Mouse (Mus musculus) MEL (cell line): ENCODE measurements around the gene Exd2. TPM values are rescaled to one million over a fixed set of nuclear protein-coding genes. Genes with fewer than 3 reads are reported as not detected.

ENCODE experiments used
- DNase-seq: peaks from one replicate; pipeline ENCODE4 v3.0.0; 2011; ENCODE audit warnings: low read depth, low spot score
- H3K27ac ChIP-seq: 2 replicates; pipeline ENCODE4 v1.5.1; 2012; ENCODE audit warnings: low read depth, mild to moderate bottlenecking, control low read depth, low read length, moderate library complexity; ENCODE audit not compliant: control insufficient read depth
- H3K27me3 ChIP-seq, 2 experiments: fragments of 150-350 bp in 1 of 2; sonication (generic) in 1 of 2; 2 replicates each; pipeline ENCODE4 v1.6.1; 2012; ENCODE audit warnings: low read length in 2 of 2, mild to moderate bottlenecking in 2 of 2, improper control_type of control experiment in 1 of 2, moderate library complexity in 1 of 2; ENCODE audit not compliant: insufficient read depth in 2 of 2, control insufficient read depth in 1 of 2
- H3K36me3 ChIP-seq, 2 experiments: 2 replicates each; pipeline ENCODE4 v1.6.1; 2012 to 2014; ENCODE audit warnings: low read length in 2 of 2, improper control_type of control experiment in 1 of 2, inconsistent platforms in 1 of 2, mild to moderate bottlenecking in 1 of 2; ENCODE audit not compliant: insufficient read depth in 2 of 2, control insufficient read depth in 1 of 2
- H3K4me1 ChIP-seq, 2 experiments: fragments of 150-350 bp in 1 of 2; sonication (generic) in 1 of 2; 2 replicates each; pipeline ENCODE4 v1.6.1; 2012; ENCODE audit warnings: low read length in 2 of 2, improper control_type of control experiment in 1 of 2, mild to moderate bottlenecking in 1 of 2; ENCODE audit not compliant: insufficient read depth in 2 of 2, control insufficient read depth in 1 of 2
- H3K4me3 ChIP-seq, 2 experiments: fragments of 150-350 bp in 1 of 2; sonication (generic) in 1 of 2; 2 replicates each; pipeline ENCODE4 v1.5.1; 2012; ENCODE audit warnings: low read depth in 2 of 2, low read length in 2 of 2, mild to moderate bottlenecking in 2 of 2, moderate library complexity in 2 of 2, control low read depth in 1 of 2, improper control_type of control experiment in 1 of 2; ENCODE audit not compliant: control insufficient read depth in 1 of 2, insufficient read depth in 1 of 2
- H3K79me2 ChIP-seq: 2 replicates; pipeline ENCODE4 v1.6.1; 2012; ENCODE audit warnings: mild to moderate bottlenecking, low read length, moderate library complexity; ENCODE audit not compliant: control insufficient read depth, poor library complexity, insufficient read depth
- H3K9ac ChIP-seq: 2 replicates; pipeline ENCODE4 v1.6.1; 2012; ENCODE audit warnings: low read depth, mild to moderate bottlenecking, control low read depth, low read length, moderate library complexity; ENCODE audit not compliant: control insufficient read depth, poor library complexity, severe bottlenecking
- H3K9me3 ChIP-seq: fragments of 150-350 bp; sonication (generic); replicated peaks from 2 replicates; pipeline ENCODE4 v1.6.1; 2012; ENCODE audit warnings: mild to moderate bottlenecking, low read length, improper control_type of control experiment, moderate library complexity; ENCODE audit not compliant: insufficient read depth
- CHD1 ChIP-seq: IDR thresholded peaks from 2 replicates; pipeline ENCODE4 v1.6.1; 2012; ENCODE audit warnings: low read depth, mild to moderate bottlenecking, inconsistent platforms, low read length, improper control_type of control experiment
- CTCF ChIP-seq, 3 experiments: IDR thresholded peaks in 2 of 3; conservative IDR thresholded peaks in 1 of 3; 2 replicates each; pipeline ENCODE4 v1.5.1; 2011 to 2012; ENCODE audit warnings: low read length in 3 of 3, low read depth in 2 of 3, mild to moderate bottlenecking in 2 of 3, improper control_type of control experiment in 1 of 3, inconsistent platforms in 1 of 3, mixed read lengths in 1 of 3, moderate library complexity in 1 of 3; ENCODE audit not compliant: control insufficient read depth in 1 of 3, insufficient read depth in 1 of 3, poor library complexity in 1 of 3, severe bottlenecking in 1 of 3
- GABPA ChIP-seq: IDR thresholded peaks from 2 replicates; pipeline ENCODE4 v1.6.1; 2012; ENCODE audit warnings: low read depth, mild to moderate bottlenecking, inconsistent platforms, low read length, improper control_type of control experiment, moderate library complexity
- GATA1 ChIP-seq: IDR thresholded peaks from 2 replicates; pipeline ENCODE4 v1.6.1; 2011; ENCODE audit warnings: low read depth, low read length, improper control_type of control experiment
- KAT2A ChIP-seq: conservative IDR thresholded peaks from 2 replicates; pipeline ENCODE4 v1.6.1; 2012; ENCODE audit warnings: low read depth, low read length, improper control_type of control experiment, inconsistent platforms
- MAFK ChIP-seq: IDR thresholded peaks from 2 replicates; pipeline ENCODE4 v1.6.1; 2011; ENCODE audit warnings: low read depth, mild to moderate bottlenecking, low read length, improper control_type of control experiment, borderline replicate concordance
- MAZ ChIP-seq: IDR thresholded peaks from 2 replicates; pipeline ENCODE4 v1.6.1; 2012; ENCODE audit warnings: low read depth, mild to moderate bottlenecking, inconsistent platforms, low read length, improper control_type of control experiment
- MEF2A ChIP-seq: IDR thresholded peaks from 2 replicates; pipeline ENCODE4 v1.6.1; 2014; ENCODE audit warnings: low read depth, mild to moderate bottlenecking, inconsistent platforms, low read length, improper control_type of control experiment; ENCODE audit not compliant: poor library complexity, insufficient replicate concordance, severe bottlenecking; ENCODE audit errors: extremely low read depth
- MYB ChIP-seq: IDR thresholded peaks from 2 replicates; pipeline ENCODE4 v1.6.1; 2011; ENCODE audit warnings: mild to moderate bottlenecking, low read depth, low read length, improper control_type of control experiment
- NELFE ChIP-seq: IDR thresholded peaks from 2 replicates; pipeline ENCODE4 v1.6.1; 2011; ENCODE audit warnings: low read depth, low read length, improper control_type of control experiment
- NRF1 ChIP-seq: IDR thresholded peaks from 2 replicates; pipeline ENCODE4 v1.6.1; 2014; ENCODE audit warnings: low read depth, mild to moderate bottlenecking, inconsistent platforms, low read length, improper control_type of control experiment, moderate library complexity; ENCODE audit not compliant: poor library complexity, insufficient read depth, severe bottlenecking
- RAD21 ChIP-seq: IDR thresholded peaks from 2 replicates; pipeline ENCODE4 v1.6.1; 2011; ENCODE audit warnings: mild to moderate bottlenecking, low read depth, low read length, improper control_type of control experiment
- RCOR1 ChIP-seq: IDR thresholded peaks from 2 replicates; pipeline ENCODE4 v1.6.1; 2012; ENCODE audit warnings: low read depth, mild to moderate bottlenecking, inconsistent platforms, low read length, improper control_type of control experiment
- SIN3A ChIP-seq: IDR thresholded peaks from 2 replicates; pipeline ENCODE4 v1.6.1; 2012; ENCODE audit warnings: low read length, improper control_type of control experiment, inconsistent platforms
- SMC3 ChIP-seq: IDR thresholded peaks from 2 replicates; pipeline ENCODE4 v1.6.1; 2011; ENCODE audit warnings: low read depth, low read length, improper control_type of control experiment
- TAL1 ChIP-seq: IDR thresholded peaks from 2 replicates; pipeline ENCODE4 v1.6.1; 2012; ENCODE audit warnings: mild to moderate bottlenecking, inconsistent platforms, low read length, moderate library complexity, mixed read lengths
- USF1 ChIP-seq: IDR thresholded peaks from 2 replicates; pipeline ENCODE4 v1.6.1; 2014; ENCODE audit warnings: low read depth, mild to moderate bottlenecking, inconsistent platforms, low read length, improper control_type of control experiment, moderate library complexity
- ZC3H11A ChIP-seq: IDR thresholded peaks from 2 replicates; pipeline ENCODE4 v1.6.1; 2012; ENCODE audit warnings: low read depth, mild to moderate bottlenecking, inconsistent platforms, low read length, improper control_type of control experiment
- ZMIZ1 ChIP-seq: IDR thresholded peaks from 2 replicates; pipeline ENCODE4 v1.6.1; 2012; ENCODE audit warnings: low read depth, mild to moderate bottlenecking, inconsistent platforms, low read length, improper control_type of control experiment, moderate library complexity
- ZNF384 ChIP-seq: IDR thresholded peaks from 2 replicates; pipeline ENCODE4 v1.6.1; 2012; ENCODE audit warnings: low read depth, mild to moderate bottlenecking, inconsistent platforms, low read length, improper control_type of control experiment
- polyA plus RNA-seq, 2 experiments: library from polyadenylated mRNA; stranded (reverse) in 1 of 2; unstranded in 1 of 2; fragments of >175 nt in 1 of 2; fragments of >200 nt in 1 of 2; gene quantifications; 2 replicates each; pipeline versions ENCODE4 v1.2.1 to v1.2.4; 2012; ENCODE audit warnings: low replicate concordance in 2 of 2, low read depth in 1 of 2; ENCODE audit not compliant: insufficient read length in 2 of 2, insufficient read depth in 1 of 2, missing spikeins in 1 of 2
- total RNA-seq: library from RNA; depleted of rRNA; stranded (reverse); fragments of 300-350 nt; gene quantifications from 2 replicates; pipeline ENCODE4 v1.2.3, GENCODE M21; 2012

The Exd2 gene
- total and polyA plus RNA-seq, 3 experiments = 9.6 to 12.8 TPM; not detected in 1

DNA sequence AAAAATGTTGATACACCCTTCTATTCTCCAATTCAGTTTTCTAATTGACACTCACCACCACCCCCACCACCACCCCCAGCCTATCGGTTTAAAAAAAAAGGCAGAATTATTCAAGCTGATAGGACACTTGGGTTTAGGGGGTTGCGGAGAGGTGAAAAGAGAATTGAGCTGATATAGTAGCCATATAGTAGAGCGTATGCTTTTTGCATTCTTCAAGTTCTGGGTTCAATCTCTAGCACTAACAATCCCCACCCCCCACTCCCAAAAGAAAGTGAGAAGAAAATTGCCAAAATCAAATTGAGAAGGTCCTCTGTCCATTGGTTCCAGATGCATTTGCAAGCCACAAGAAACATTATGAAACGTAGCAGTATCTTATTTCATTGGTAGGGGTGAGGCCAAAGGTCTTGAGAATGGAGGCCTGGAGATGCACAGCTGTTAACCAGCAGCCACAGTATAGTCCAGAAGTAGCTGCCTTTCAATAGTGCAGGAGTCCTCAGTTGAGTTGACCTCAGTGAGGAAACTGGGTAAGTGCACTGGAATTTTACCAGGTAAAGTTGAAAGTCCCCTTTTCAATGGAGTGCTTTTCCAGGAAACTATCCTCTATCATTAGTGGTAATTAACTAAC is 25.7 kb upstream of the Exd2 start:
- Histone ChIP-seq H3K4me3 (peak overlapping the region; percentile 74 to 97), H3K27ac (no peak overlapping the region; the same call in 1 of the 2 replicates), H3K79me2 (peaks cover 18% of the 10 kb centered on the region), H3K9ac (peak overlapping the region; percentile 93), H3K27me3 (no peaks in the 10 kb centered on the region; a peak in 1 of 4 replicates), H3K36me3 (peaks cover 2 to 11% of the 10 kb centered on the region in 2 experiments; a peak in 2 of 4 replicates), H3K4me1 (peaks cover 0 to 7% of the 10 kb centered on the region in 2 experiments; a peak in 2 of 4 replicates), H3K9me3 (no peaks in the 10 kb centered on the region)
- DNase-seq = peak; percentile 18
- TF ChIP-seq ZNF384 = peak; percentile 24; the same call in 1 of the 2 replicates
- no peak for TF ChIP-seq RCOR1

DNA sequence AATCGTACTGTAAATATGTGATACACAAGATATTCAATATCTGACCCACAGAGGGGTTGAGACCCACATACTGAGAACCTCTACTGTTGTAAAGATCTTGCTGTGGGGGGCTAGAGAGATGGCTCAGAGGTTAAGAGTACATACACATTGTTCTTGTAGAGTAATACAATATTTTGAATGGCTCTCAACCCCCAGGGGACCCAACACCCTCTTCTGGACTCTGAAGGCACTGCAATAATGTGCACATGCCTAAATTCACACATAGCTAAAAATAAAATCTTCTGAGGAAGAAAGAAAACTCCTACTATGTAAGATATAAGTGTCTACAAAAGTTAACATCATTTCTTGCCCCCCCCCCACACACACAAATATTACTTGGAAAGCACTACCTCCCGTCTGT is 21.9 kb upstream of the Exd2 start:
- DNase-seq = peak; percentile 50
- peak; percentile 37; the same call in 1 of the 2 replicates for TF ChIP-seq SMC3
- peak; percentile 23 to 48 (median 47); a peak in 4 of 6 replicates for TF ChIP-seq CTCF (IDR thresholded peaks at IDR 0.05 in 2 of 3, conservative IDR thresholded peaks at IDR 0.05 in 1 of 3; ENCODE audit: control insufficient read depth in 1 of 3, insufficient read depth in 1 of 3, low read depth in 2 of 3, low read length in 3 of 3, poor library complexity in 1 of 3, severe bottlenecking in 1 of 3)
- no peak for TF ChIP-seq MAZ
- 0 out of 2 replicates have a peak, but pooled peaks have one; percentile 5 for TF ChIP-seq RAD21
- Histone ChIP-seq H3K27ac (no peak overlapping the region), H3K27me3 (peaks cover 3 to 7% of the 10 kb centered on the region in 2 experiments; a peak in 3 of 4 replicates), H3K9ac (no peak overlapping the region), H3K36me3 (peaks cover 0 to 3% of the 10 kb centered on the region in 2 experiments; a peak in 2 of 4 replicates), H3K79me2 (peaks cover 4% of the 10 kb centered on the region; the same call in 1 of the 2 replicates), H3K9me3 (no peaks in the 10 kb centered on the region), H3K4me1 (peaks cover 0 to 3% of the 10 kb centered on the region in 2 experiments; a peak in 1 of 4 replicates), H3K4me3 (no peak overlapping the region)

DNA sequence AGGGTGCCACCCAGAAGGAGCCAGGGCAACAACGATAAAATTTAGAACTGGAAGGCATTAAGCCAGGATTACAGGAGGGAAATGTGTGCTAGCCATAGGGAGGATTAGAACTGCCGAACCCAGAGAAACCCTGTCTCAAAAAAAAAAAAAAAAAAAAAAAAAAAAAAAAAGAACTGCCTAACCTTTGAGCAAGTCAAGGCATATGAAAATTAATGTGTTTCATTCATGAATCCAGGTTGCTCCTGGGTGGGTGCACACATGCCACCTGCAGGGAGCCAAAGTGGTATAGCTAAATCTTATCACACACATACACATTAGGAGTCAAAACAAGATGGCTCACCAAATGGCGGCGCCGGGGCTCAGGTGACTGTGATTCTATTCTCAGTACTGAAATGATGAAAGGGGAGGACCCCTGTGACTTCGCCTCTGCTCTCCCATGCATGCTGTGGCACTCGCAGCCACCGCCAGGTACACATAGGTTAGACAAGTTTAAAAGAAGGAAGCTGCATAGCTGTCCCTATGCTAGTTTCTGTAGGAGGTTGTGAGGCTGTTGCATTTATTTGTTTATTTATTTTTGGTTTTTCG is 18.3 kb upstream of the Exd2 start:
- H3K4me1 ChIP-seq = no peaks in the 10 kb centered on the region
- no peak overlapping the region for H3K9ac ChIP-seq
- no peak for TF ChIP-seq NRF1
- no peak for TF ChIP-seq USF1
- TF ChIP-seq GABPA = no peak
- TF ChIP-seq ZMIZ1 = no peak
- no peak for TF ChIP-seq CHD1
- TF ChIP-seq TAL1 = no peak
- TF ChIP-seq MYB = no peak
- TF ChIP-seq ZC3H11A = no peak
- TF ChIP-seq KAT2A = no peak
- TF ChIP-seq MAFK = no peak
- TF ChIP-seq NELFE = no peak
- no peak for TF ChIP-seq GATA1
- no peak for TF ChIP-seq CTCF (IDR thresholded peaks at IDR 0.05 in 2 of 3, conservative IDR thresholded peaks at IDR 0.05 in 1 of 3; ENCODE audit: control insufficient read depth in 1 of 3, insufficient read depth in 1 of 3, low read depth in 2 of 3, low read length in 3 of 3, poor library complexity in 1 of 3, severe bottlenecking in 1 of 3)
- TF ChIP-seq RAD21 = no peak
- no peak for TF ChIP-seq SIN3A
- TF ChIP-seq MEF2A = no peak
- no peak for TF ChIP-seq ZNF384
- no peak overlapping the region for H3K27ac ChIP-seq
- peaks cover 8 to 10% of the 10 kb centered on the region in 2 experiments for H3K27me3 ChIP-seq
- DNase-seq = no peak
- H3K9me3 ChIP-seq = no peaks in the 10 kb centered on the region
- H3K4me3 ChIP-seq = no peak overlapping the region
- H3K79me2 ChIP-seq = no peaks in the 10 kb centered on the region
- H3K36me3 ChIP-seq = no peaks in the 10 kb centered on the region
